Mouse (Mus musculus): ENCODE measurements around the gene Nemp1.

GRCm38 (mm10) chr10:127682886-127683285, 16.2 kb downstream of the Nemp1 start:
- TF ChIP-seq POLR2AphosphoS2 (IDR thresholded peaks at IDR 0.05; ENCODE audit: insufficient read length, low read depth) (no peak), SRF (IDR thresholded peaks at IDR 0.05; ENCODE audit: control insufficient read depth, insufficient read length, low read depth) (no peak), E2F4 (IDR thresholded peaks at IDR 0.05; ENCODE audit: insufficient read depth) (no peak)
